Mouse (Mus musculus): ENCODE data around the gene Gm5136.
A peak's percentile ranks its signal among the peaks of the same experiment; 100 is the strongest.

Gene Gm5136

GRCm38 (mm10) chr10:108699946-108700345 is at the start of gene Gm5136:
Gm5136 (minus strand) TSS chr10:108700160.
- no peak for DNase-seq (ENCODE audit: low read depth, low spot score)

GRCm38 (mm10) chr10:108743759-108744158 is 43.8 kb upstream of the Gm5136 start:
- DNase-seq (ENCODE audit: low read depth, low spot score): no peak

- DNase-seq (ENCODE audit: low read depth, low spot score): no peak
These were observed 34.0 kb upstream of the Gm5136 start for GRCm38 (mm10) chr10:108733982-108734381.

GRCm38 (mm10) chr10:108728961-108729360 is 29.0 kb upstream of the Gm5136 start:
- no peak for DNase-seq (ENCODE audit: low read depth, low spot score)

GRCm38 (mm10) chr10:108726391-108726790 is 26.4 kb upstream of the Gm5136 start:
- DNase-seq (ENCODE audit: low read depth, low spot score): peak; percentile 67

GRCm38 (mm10) chr10:108724878-108725277 is 24.9 kb upstream of the Gm5136 start:
- DNase-seq (ENCODE audit: low read depth, low spot score): peak; percentile 60

- DNase-seq (ENCODE audit: low read depth, low spot score): peak; percentile 85
These were observed 10.6 kb upstream of the Gm5136 start for GRCm38 (mm10) chr10:108710514-108710913.

- no peak for DNase-seq (ENCODE audit: low read depth, low spot score)
These were observed 5.7 kb upstream of the Gm5136 start for GRCm38 (mm10) chr10:108705658-108706057.

- no peak for DNase-seq (ENCODE audit: low read depth, low spot score)
These were observed 1.6 kb upstream of the Gm5136 start for GRCm38 (mm10) chr10:108701361-108702128.

- DNase-seq (ENCODE audit: low read depth, low spot score): peak; percentile 60
These were observed 2.9 kb downstream of the Gm5136 start for GRCm38 (mm10) chr10:108697062-108697461.

- no peak for DNase-seq (ENCODE audit: low read depth, low spot score)
These were observed 9.0 kb downstream of the Gm5136 start for GRCm38 (mm10) chr10:108690954-108691353.

GRCm38 (mm10) chr10:108686696-108687095 is 13.3 kb downstream of the Gm5136 start:
- no peak for DNase-seq (ENCODE audit: low read depth, low spot score)

- DNase-seq (ENCODE audit: low read depth, low spot score): no peak
These were observed 20.1 kb downstream of the Gm5136 start for GRCm38 (mm10) chr10:108679675-108680390.

GRCm38 (mm10) chr10:108677053-108677452 is 22.9 kb downstream of the Gm5136 start:
- no peak for DNase-seq (ENCODE audit: low read depth, low spot score)

- DNase-seq (ENCODE audit: low read depth, low spot score): no peak
These were observed 31.0 kb downstream of the Gm5136 start for GRCm38 (mm10) chr10:108668944-108669343.

GRCm38 (mm10) chr10:108660295-108660694 is 39.7 kb downstream of the Gm5136 start:
- DNase-seq (ENCODE audit: low read depth, low spot score): no peak

GRCm38 (mm10) chr10:108658300-108658699 is 41.7 kb downstream of the Gm5136 start:
- no peak for DNase-seq (ENCODE audit: low read depth, low spot score)

GRCm38 (mm10) chr10:108657669-108658068 is 42.3 kb downstream of the Gm5136 start:
- no peak for DNase-seq (ENCODE audit: low read depth, low spot score)

- peak; percentile 84 for DNase-seq (ENCODE audit: low read depth, low spot score)
These were observed 43.1 kb downstream of the Gm5136 start for GRCm38 (mm10) chr10:108656898-108657297.

- no peak for DNase-seq (ENCODE audit: low read depth, low spot score)
These were observed 44.9 kb downstream of the Gm5136 start for GRCm38 (mm10) chr10:108655074-108655473.

- no peak for DNase-seq (ENCODE audit: low read depth, low spot score)
These were observed 47.1 kb downstream of the Gm5136 start for GRCm38 (mm10) chr10:108652831-108653230.

GRCm38 (mm10) chr10:108652066-108652465 is 47.9 kb downstream of the Gm5136 start:
- DNase-seq (ENCODE audit: low read depth, low spot score): no peak

GRCm38 (mm10) chr10:108649174-108649573 is 50.8 kb downstream of the Gm5136 start:
- DNase-seq (ENCODE audit: low read depth, low spot score): no peak
